Mouse (Mus musculus): ENCODE measurements around the gene Arfip1. TPM values are rescaled to one million over a fixed set of nuclear protein-coding genes. Genes with fewer than 3 reads are reported as not detected.

The Arfip1 gene
- polyA plus RNA-seq, 1 experiment = 14.3 TPM

DNA sequence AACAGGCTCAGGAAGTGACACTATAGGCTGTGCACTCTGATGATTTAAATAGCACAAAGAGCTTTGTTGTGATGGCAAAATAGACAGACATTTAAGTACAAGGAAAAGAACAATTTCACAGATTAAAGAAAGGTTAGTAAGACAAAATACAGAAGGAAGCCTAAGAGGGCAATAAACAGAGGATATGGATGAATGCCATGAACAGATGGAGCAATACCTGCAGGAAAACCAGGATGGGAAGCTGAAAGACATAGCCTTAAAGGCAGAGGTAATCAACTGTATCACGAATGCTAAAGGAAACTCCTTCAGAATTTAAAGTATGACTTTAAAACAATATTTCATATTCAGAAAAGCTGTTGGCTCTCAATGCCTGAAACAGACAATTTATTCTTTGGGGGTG, 57.5 kb downstream of the Arfip1 start:
- Histone ChIP-seq H3K4me3 (ENCODE audit: insufficient read depth, low read depth, low read length) (no peak overlapping the region), H3K4me1 (ENCODE audit: control insufficient read depth, insufficient read depth, low read length) (no peaks in the 10 kb centered on the region), H3K27ac (ENCODE audit: insufficient read depth, low read depth, low read length) (no peak overlapping the region), H3K27me3 (replicated peaks; ENCODE audit: control insufficient read depth, insufficient read depth, low read length) (no peaks in the 10 kb centered on the region), H3K36me3 (ENCODE audit: control insufficient read depth, insufficient read depth, low read length) (peaks cover 5% of the 10 kb centered on the region; the same call in 1 of the 2 replicates)
- 61% methylated on average over 1 of the region's 1 CpGs for WGBS
- TF ChIP-seq CTCF (conservative IDR thresholded peaks at IDR 0.05; ENCODE audit: insufficient read depth, insufficient read length, low read depth, low read length) (no peak), POLR2A (IDR thresholded peaks at IDR 0.05; ENCODE audit: low read depth, low read length) (no peak)
- DNase-seq = no peak

DNA sequence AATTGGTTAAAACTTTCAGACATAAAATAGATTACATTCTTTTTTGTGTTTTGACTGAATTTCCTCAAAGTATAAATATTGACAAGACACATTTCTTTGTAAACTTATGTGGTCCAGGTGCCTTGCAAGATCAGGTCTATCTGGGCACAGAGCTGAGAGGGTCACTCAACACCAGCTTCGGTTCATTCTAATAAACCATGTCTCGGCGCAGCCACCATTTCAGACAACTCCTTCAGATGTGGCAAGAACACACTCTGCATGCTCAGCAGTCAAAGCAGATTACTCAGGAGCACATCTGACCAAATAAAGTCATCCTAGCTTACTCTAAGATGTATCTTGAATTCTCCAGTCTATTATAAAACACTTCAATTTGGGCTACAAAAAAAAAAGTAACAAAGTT, 66.3 kb downstream of the Arfip1 start:
- Histone ChIP-seq H3K4me1 (ENCODE audit: control insufficient read depth, insufficient read depth, low read length) (no peaks in the 10 kb centered on the region), H3K27me3 (replicated peaks; ENCODE audit: control insufficient read depth, insufficient read depth, low read length) (no peaks in the 10 kb centered on the region), H3K4me3 (ENCODE audit: insufficient read depth, low read depth, low read length) (no peak overlapping the region), H3K36me3 (ENCODE audit: control insufficient read depth, insufficient read depth, low read length) (no peaks in the 10 kb centered on the region), H3K27ac (ENCODE audit: insufficient read depth, low read depth, low read length) (no peak overlapping the region)
- no peak for DNase-seq
- WGBS = 96% methylated on average over 3 of the region's 3 CpGs
- TF ChIP-seq CTCF (conservative IDR thresholded peaks at IDR 0.05; ENCODE audit: insufficient read depth, insufficient read length, low read depth, low read length) (no peak), POLR2A (IDR thresholded peaks at IDR 0.05; ENCODE audit: low read depth, low read length) (no peak)

DNA sequence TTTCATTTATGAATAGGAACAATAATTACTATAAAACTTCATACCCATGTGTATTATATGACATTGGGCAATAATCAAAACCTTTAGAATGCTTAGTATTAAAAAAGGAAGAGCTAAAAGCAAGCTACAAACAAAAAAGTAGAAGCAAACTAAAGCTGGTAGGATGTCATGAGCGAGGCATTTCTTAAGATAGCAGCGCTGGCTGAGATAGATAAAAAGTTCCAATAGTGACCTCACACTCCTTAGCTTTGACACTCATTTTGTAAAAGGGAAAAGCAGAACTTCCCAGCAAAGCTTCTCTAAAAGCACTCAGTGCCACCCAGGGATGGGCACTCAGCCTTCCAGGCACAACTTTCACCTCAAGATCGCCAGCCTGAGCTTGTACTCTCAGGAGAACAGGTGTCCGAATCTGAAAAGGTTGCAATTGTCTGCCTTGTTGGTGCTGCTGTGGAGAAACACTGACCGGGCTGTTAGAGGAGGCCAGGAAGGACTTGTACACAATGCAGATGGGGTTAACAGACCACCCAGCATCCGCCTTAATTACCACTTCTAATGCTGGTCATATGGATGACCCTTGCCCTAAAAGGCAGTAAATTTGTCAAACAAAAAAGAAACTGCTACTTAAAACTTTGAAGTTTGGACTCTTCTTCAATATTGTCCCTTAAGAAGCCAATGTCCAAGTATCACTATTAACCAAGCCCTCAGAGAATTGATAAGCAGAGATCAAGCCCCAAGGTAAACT, 69.5 kb downstream of the Arfip1 start:
- TF ChIP-seq POLR2A (IDR thresholded peaks at IDR 0.05; ENCODE audit: low read depth, low read length) = no peak
- TF ChIP-seq CTCF (conservative IDR thresholded peaks at IDR 0.05; ENCODE audit: insufficient read depth, insufficient read length, low read depth, low read length) = no peak
- H3K27ac ChIP-seq (ENCODE audit: insufficient read depth, low read depth, low read length) = no peak overlapping the region
- WGBS = 83% methylated on average over 6 of the region's 6 CpGs
- no peaks in the 10 kb centered on the region; the same call in 1 of the 2 replicates for H3K4me1 ChIP-seq (ENCODE audit: control insufficient read depth, insufficient read depth, low read length)
- H3K27me3 ChIP-seq (replicated peaks; ENCODE audit: control insufficient read depth, insufficient read depth, low read length) = no peaks in the 10 kb centered on the region
- no peak overlapping the region for H3K4me3 ChIP-seq (ENCODE audit: insufficient read depth, low read depth, low read length)
- DNase-seq = no peak
- peaks cover 2% of the 10 kb centered on the region; the same call in 1 of the 2 replicates for H3K36me3 ChIP-seq (ENCODE audit: control insufficient read depth, insufficient read depth, low read length)

DNA sequence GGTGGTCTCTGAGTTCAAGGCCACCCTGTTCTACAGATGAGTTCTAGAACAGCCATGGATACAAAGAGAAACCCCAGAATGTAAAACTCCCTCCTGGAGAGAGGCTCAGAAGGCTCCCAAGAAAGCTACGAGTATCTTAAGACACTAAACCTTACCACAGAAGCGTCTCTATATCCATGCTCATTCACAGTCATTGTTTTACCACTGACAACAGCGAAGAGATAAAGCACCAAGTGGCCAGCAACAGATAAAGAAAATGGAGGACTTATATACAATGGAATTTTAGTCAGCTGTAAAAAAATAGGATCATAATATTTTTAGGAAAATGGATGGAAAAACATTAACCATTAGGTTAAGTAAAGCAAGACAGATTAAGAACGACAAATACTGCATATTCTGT, 77.2 kb downstream of the Arfip1 start:
- no peaks in the 10 kb centered on the region for H3K27me3 ChIP-seq (replicated peaks; ENCODE audit: control insufficient read depth, insufficient read depth, low read length)
- H3K36me3 ChIP-seq (ENCODE audit: control insufficient read depth, insufficient read depth, low read length) = peaks cover 2% of the 10 kb centered on the region; the same call in 1 of the 2 replicates
- H3K27ac ChIP-seq (ENCODE audit: insufficient read depth, low read depth, low read length) = no peak overlapping the region
- DNase-seq = no peak
- no peak overlapping the region for H3K4me3 ChIP-seq (ENCODE audit: insufficient read depth, low read depth, low read length)
- no peak for TF ChIP-seq CTCF (conservative IDR thresholded peaks at IDR 0.05; ENCODE audit: insufficient read depth, insufficient read length, low read depth, low read length)
- TF ChIP-seq POLR2A (IDR thresholded peaks at IDR 0.05; ENCODE audit: low read depth, low read length) = no peak
- H3K4me1 ChIP-seq (ENCODE audit: control insufficient read depth, insufficient read depth, low read length) = no peaks in the 10 kb centered on the region; the same call in 1 of the 2 replicates
- WGBS = 93% methylated on average over 4 of the region's 4 CpGs

DNA sequence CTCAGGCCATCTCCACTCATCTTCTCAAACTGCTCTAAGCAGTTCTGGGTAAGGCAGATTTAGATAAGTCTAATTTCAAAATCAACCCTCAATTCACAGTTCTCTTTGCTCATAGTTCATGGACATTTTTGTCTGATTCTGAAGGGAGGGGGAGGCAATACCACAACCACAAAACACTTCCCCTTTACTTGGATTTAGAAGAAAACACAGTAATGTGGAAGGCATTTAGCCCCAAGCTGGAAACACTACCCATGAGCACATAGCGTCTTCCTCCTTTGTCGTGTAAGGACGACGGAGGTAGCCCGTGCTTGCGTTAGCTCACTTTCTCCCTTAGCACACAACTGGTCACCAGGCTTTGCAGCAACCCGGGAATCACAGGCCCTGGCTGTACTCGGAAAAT, 78.1 kb downstream of the Arfip1 start:
- Histone ChIP-seq H3K36me3 (ENCODE audit: control insufficient read depth, insufficient read depth, low read length) (no peaks in the 10 kb centered on the region; the same call in 1 of the 2 replicates), H3K27me3 (replicated peaks; ENCODE audit: control insufficient read depth, insufficient read depth, low read length) (no peaks in the 10 kb centered on the region), H3K4me1 (ENCODE audit: control insufficient read depth, insufficient read depth, low read length) (no peaks in the 10 kb centered on the region; the same call in 1 of the 2 replicates), H3K4me3 (ENCODE audit: insufficient read depth, low read depth, low read length) (no peak overlapping the region), H3K27ac (ENCODE audit: insufficient read depth, low read depth, low read length) (no peak overlapping the region)
- no peak for DNase-seq
- TF ChIP-seq CTCF (conservative IDR thresholded peaks at IDR 0.05; ENCODE audit: insufficient read depth, insufficient read length, low read depth, low read length) (no peak), POLR2A (IDR thresholded peaks at IDR 0.05; ENCODE audit: low read depth, low read length) (no peak)
- 92% methylated on average over 8 of the region's 8 CpGs for WGBS

DNA sequence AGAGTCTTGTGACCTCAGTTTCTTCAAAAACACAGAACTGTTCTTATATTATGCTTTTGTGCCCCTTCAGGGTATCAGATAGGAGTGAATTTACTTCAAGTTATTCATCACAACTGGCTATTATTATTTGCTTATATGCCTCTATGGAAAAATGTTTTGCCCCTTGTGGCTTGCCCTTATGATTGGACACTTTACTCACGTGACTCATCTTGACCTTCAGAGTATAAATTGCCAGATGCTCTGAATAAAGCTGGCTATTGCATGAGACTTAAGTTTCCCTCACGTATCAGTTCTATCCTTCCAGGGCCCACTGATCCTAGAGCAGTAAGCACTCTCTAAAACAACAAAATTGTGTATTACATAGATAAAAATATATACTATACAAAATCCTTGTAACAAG, 80.3 kb downstream of the Arfip1 start:
- Histone ChIP-seq H3K36me3 (ENCODE audit: control insufficient read depth, insufficient read depth, low read length) (no peaks in the 10 kb centered on the region; the same call in 1 of the 2 replicates), H3K27ac (ENCODE audit: insufficient read depth, low read depth, low read length) (no peak overlapping the region), H3K4me1 (ENCODE audit: control insufficient read depth, insufficient read depth, low read length) (no peaks in the 10 kb centered on the region), H3K4me3 (ENCODE audit: insufficient read depth, low read depth, low read length) (no peak overlapping the region), H3K27me3 (replicated peaks; ENCODE audit: control insufficient read depth, insufficient read depth, low read length) (no peaks in the 10 kb centered on the region)
- TF ChIP-seq CTCF (conservative IDR thresholded peaks at IDR 0.05; ENCODE audit: insufficient read depth, insufficient read length, low read depth, low read length) (no peak), POLR2A (IDR thresholded peaks at IDR 0.05; ENCODE audit: low read depth, low read length) (no peak)
- no peak for DNase-seq
- 85% methylated on average over 2 of the region's 2 CpGs for WGBS

DNA sequence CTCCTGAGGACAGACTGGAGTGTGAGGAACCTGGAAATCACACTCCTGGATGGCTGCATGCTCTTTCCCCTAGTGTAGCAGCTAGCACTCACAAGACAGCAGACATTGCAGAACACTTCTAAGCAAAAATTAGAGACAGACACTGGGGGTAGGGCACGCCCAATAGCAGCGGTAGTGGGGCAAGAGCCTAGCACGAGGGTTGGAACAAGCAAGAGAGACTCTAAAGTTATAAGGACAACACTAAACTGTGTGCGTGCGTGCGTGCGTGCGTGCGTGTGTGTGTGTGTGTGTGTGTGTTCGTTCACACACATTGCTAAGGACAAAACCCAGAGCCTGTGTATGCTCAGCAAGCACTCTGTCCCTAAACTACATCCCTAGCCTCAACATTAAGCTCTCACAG, 81.9 kb downstream of the Arfip1 start:
- H3K27ac ChIP-seq (ENCODE audit: insufficient read depth, low read depth, low read length) = no peak overlapping the region
- no peaks in the 10 kb centered on the region for H3K27me3 ChIP-seq (replicated peaks; ENCODE audit: control insufficient read depth, insufficient read depth, low read length)
- no peak for DNase-seq
- H3K36me3 ChIP-seq (ENCODE audit: control insufficient read depth, insufficient read depth, low read length) = no peaks in the 10 kb centered on the region; the same call in 1 of the 2 replicates
- no peak for TF ChIP-seq CTCF (conservative IDR thresholded peaks at IDR 0.05; ENCODE audit: insufficient read depth, insufficient read length, low read depth, low read length)
- TF ChIP-seq POLR2A (IDR thresholded peaks at IDR 0.05; ENCODE audit: low read depth, low read length) = no peak
- H3K4me1 ChIP-seq (ENCODE audit: control insufficient read depth, insufficient read depth, low read length) = no peaks in the 10 kb centered on the region
- 90% methylated on average over 10 of the region's 10 CpGs for WGBS
- no peak overlapping the region for H3K4me3 ChIP-seq (ENCODE audit: insufficient read depth, low read depth, low read length)
